Mouse (Mus musculus): ENCODE data around the gene Arsk. TPM values are rescaled to one million over a fixed set of nuclear protein-coding genes. Genes with fewer than 3 reads are reported as not detected.

Arsk gene
- polyA plus RNA-seq, 1 experiment from 2014 or later: 5.0 TPM

DNA sequence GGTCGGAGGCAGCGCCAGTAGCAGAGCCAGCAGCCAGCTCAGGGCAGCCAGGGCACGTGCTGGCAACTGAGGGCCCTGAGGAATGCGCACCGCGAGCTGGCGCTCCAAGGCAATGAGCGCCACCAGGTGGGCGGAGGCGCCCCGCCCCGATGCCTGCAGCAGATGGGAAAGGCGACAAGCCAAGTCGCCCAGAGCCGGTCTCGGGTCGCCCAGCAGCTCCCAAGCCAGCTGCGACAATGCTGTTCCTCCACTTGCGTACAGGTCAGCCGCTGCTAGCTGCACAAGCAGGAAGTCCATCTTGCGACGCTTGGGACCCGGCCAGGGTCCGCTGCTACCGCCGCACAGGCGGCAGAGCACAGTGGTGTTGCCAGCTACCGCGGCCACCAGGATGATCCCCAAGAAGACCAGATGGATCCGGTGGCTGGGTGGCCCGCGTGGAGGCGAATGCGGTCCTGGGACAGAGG lies 42.2 kb downstream of the Arsk start:
- no peak overlapping the region for H3K27ac ChIP-seq (ENCODE audit: low read depth, low read length)
- no peaks in the 10 kb centered on the region for H3K9me3 ChIP-seq (ENCODE audit: control insufficient read depth, low read length)
- no peaks in the 10 kb centered on the region for H3K36me3 ChIP-seq (ENCODE audit: control insufficient read depth, insufficient read depth, low read length)
- no peaks in the 10 kb centered on the region; the same call in 1 of the 2 replicates for H3K4me1 ChIP-seq (replicated peaks; ENCODE audit: control insufficient read depth, insufficient read depth, low read length)
- H3K27me3 ChIP-seq (ENCODE audit: control insufficient read depth, insufficient read depth, low read length): peaks cover 20% of the 10 kb centered on the region
- ATAC-seq (ENCODE audit: low FRiP score): peak; percentile 94
- peak overlapping the region; percentile 99 for H3K4me2 ChIP-seq (replicated peaks; ENCODE audit: low read depth, low read length)
- WGBS: under 1% methylated on average over 34 of the region's 34 CpGs
- DNase-seq (ENCODE audit: low spot score): peak; percentile 81
- peak overlapping the region; percentile 52 for H3K4me3 ChIP-seq (ENCODE audit: low read depth, low read length)
- H3K9ac ChIP-seq (ENCODE audit: low read depth, low read length): peak overlapping the region; percentile 53; the same call in 1 of the 2 replicates

DNA sequence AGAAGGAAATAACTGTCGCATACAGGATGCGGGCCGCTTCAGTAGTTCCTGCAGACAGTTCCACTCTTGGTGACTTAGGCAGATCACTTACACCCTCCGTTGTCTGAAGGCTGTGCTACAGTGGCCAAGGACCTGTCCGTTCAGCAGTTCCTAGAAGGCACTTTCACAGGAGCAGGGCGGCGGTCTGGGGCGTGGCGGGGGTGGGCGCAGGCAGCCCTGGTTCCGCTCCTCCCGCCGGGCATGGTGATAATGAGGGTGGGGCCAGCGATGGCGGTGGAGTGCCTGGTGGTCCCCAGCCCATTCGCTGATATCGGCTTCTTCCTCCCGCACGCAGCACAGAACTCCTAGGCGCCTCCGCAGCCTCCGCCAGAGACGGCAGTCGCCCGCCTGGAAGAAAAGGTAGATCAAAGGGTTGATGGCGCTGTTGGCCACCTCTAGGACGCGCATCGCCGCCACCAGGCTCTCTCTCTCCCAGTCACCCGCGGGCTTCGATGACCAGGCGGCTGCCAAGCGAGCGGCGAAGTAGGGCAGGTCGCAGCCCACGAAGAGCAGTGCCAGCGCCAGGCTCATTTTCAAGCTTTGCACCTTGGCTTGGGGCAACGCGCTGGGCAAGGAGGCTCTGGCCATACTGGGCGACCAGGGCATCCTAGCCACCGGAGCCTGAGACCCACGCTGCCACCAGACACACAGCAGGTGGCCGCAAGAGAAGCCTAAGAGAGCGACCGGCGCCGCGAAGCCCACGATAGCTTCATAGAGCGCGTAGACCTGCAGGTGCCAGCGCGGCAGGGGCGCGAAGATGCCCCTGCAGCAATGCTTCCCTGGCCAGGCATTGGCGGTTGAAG lies 42.8 kb downstream of the Arsk start:
- Histone ChIP-seq H3K9ac (ENCODE audit: low read depth, low read length) (peak overlapping the region; percentile 53; the same call in 1 of the 2 replicates), H3K4me3 (ENCODE audit: low read depth, low read length) (peak overlapping the region; percentile 52), H3K4me1 (replicated peaks; ENCODE audit: control insufficient read depth, insufficient read depth, low read length) (no peaks in the 10 kb centered on the region; the same call in 1 of the 2 replicates), H3K9me3 (ENCODE audit: control insufficient read depth, low read length) (no peaks in the 10 kb centered on the region), H3K36me3 (ENCODE audit: control insufficient read depth, insufficient read depth, low read length) (no peaks in the 10 kb centered on the region), H3K27me3 (ENCODE audit: control insufficient read depth, insufficient read depth, low read length) (peaks cover 20% of the 10 kb centered on the region), H3K27ac (ENCODE audit: low read depth, low read length) (no peak overlapping the region), H3K4me2 (replicated peaks; ENCODE audit: low read depth, low read length) (peak overlapping the region; percentile 99)
- DNase-seq (ENCODE audit: low spot score): peak; percentile 56
- under 1% methylated on average over 59 of the region's 59 CpGs for WGBS
- peak; percentile 59 for ATAC-seq (ENCODE audit: low FRiP score)

DNA sequence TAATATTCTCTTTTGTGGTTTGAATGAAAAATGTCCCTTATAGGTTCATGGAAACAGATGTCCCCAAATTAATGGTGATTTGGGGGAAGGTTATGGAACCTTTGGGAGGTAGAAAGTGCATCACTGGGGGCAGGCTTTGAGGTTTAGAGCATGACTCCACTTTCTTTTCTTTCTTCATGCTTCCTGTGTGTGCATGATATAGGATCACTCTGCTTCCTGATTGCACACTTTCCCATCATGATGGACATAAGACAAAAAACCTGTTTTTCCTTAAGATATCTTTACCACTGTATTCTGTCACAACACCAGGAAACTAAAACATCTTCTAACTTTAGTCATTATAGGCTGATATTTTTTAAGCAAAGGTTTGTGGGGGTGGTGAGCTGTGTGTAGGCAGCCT lies 53.5 kb downstream of the Arsk start:
- no peak for ATAC-seq (ENCODE audit: low FRiP score)

DNA sequence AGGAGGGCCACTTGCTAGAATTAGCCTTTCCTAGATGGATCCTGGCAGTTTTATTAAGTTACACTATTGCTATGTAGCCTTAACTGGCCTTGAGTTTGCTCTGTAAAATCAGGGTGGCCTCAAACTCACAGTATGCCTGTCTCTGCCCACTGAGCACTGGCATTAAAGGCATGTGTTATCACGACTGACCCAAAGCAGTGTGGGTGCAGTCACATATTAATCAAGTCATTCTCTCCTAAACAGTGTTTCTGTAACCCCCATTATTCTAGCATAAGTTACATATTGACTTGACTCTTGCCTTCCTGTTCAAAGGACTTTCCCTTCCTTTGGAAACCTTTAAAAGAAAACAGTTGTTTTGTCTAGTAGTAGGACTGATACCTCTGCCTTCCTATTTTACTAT lies 56.0 kb downstream of the Arsk start:
- Histone ChIP-seq H3K4me1 (replicated peaks; ENCODE audit: control insufficient read depth, insufficient read depth, low read length) (no peaks in the 10 kb centered on the region), H3K27ac (ENCODE audit: low read depth, low read length) (no peak overlapping the region), H3K27me3 (ENCODE audit: control insufficient read depth, insufficient read depth, low read length) (no peaks in the 10 kb centered on the region), H3K36me3 (ENCODE audit: control insufficient read depth, insufficient read depth, low read length) (no peaks in the 10 kb centered on the region), H3K4me2 (replicated peaks; ENCODE audit: low read depth, low read length) (no peak overlapping the region), H3K9me3 (ENCODE audit: control insufficient read depth, low read length) (no peaks in the 10 kb centered on the region), H3K4me3 (ENCODE audit: low read depth, low read length) (no peak overlapping the region), H3K9ac (ENCODE audit: low read depth, low read length) (no peak overlapping the region)
- ATAC-seq (ENCODE audit: low FRiP score): no peak
- WGBS: 61% methylated on average over 1 of the region's 1 CpGs
- no peak for DNase-seq (ENCODE audit: low spot score)

More for the DNA sequence above, 53.5 kb downstream of the Arsk start:
- Histone ChIP-seq H3K36me3 (ENCODE audit: control insufficient read depth, insufficient read depth, low read length) (no peaks in the 10 kb centered on the region), H3K9ac (ENCODE audit: low read depth, low read length) (no peak overlapping the region), H3K27me3 (ENCODE audit: control insufficient read depth, insufficient read depth, low read length) (no peaks in the 10 kb centered on the region), H3K27ac (ENCODE audit: low read depth, low read length) (no peak overlapping the region), H3K4me3 (ENCODE audit: low read depth, low read length) (no peak overlapping the region), H3K4me2 (replicated peaks; ENCODE audit: low read depth, low read length) (no peak overlapping the region), H3K4me1 (replicated peaks; ENCODE audit: control insufficient read depth, insufficient read depth, low read length) (no peaks in the 10 kb centered on the region), H3K9me3 (ENCODE audit: control insufficient read depth, low read length) (no peaks in the 10 kb centered on the region)
- no peak for DNase-seq (ENCODE audit: low spot score)

- DNase-seq (ENCODE audit: low spot score) (no peak), ATAC-seq (ENCODE audit: low FRiP score) (no peak)
- H3K9me3 ChIP-seq (ENCODE audit: control insufficient read depth, low read length): no peaks in the 10 kb centered on the region
- H3K9ac ChIP-seq (ENCODE audit: low read depth, low read length): no peak overlapping the region
- no peaks in the 10 kb centered on the region for H3K4me1 ChIP-seq (replicated peaks; ENCODE audit: control insufficient read depth, insufficient read depth, low read length)
- H3K4me2 ChIP-seq (replicated peaks; ENCODE audit: low read depth, low read length): no peak overlapping the region
- H3K27ac ChIP-seq (ENCODE audit: low read depth, low read length): no peak overlapping the region
- no peaks in the 10 kb centered on the region for H3K27me3 ChIP-seq (ENCODE audit: control insufficient read depth, insufficient read depth, low read length)
- H3K36me3 ChIP-seq (ENCODE audit: control insufficient read depth, insufficient read depth, low read length): no peaks in the 10 kb centered on the region
- WGBS: 88% methylated on average over 3 of the region's 3 CpGs
- no peak overlapping the region for H3K4me3 ChIP-seq (ENCODE audit: low read depth, low read length)
Observed at GRCm38 (mm10) chr13:76024588-76024987, 73.9 kb downstream of the Arsk start.

GRCm38 (mm10) chr13:76021782-76022181 lies 76.7 kb downstream of the Arsk start:
- Histone ChIP-seq H3K9ac (ENCODE audit: low read depth, low read length) (no peak overlapping the region), H3K4me2 (replicated peaks; ENCODE audit: low read depth, low read length) (no peak overlapping the region), H3K36me3 (ENCODE audit: control insufficient read depth, insufficient read depth, low read length) (no peaks in the 10 kb centered on the region), H3K27ac (ENCODE audit: low read depth, low read length) (no peak overlapping the region), H3K4me3 (ENCODE audit: low read depth, low read length) (no peak overlapping the region), H3K4me1 (replicated peaks; ENCODE audit: control insufficient read depth, insufficient read depth, low read length) (no peaks in the 10 kb centered on the region), H3K9me3 (ENCODE audit: control insufficient read depth, low read length) (no peaks in the 10 kb centered on the region), H3K27me3 (ENCODE audit: control insufficient read depth, insufficient read depth, low read length) (no peaks in the 10 kb centered on the region)
- no peak for DNase-seq (ENCODE audit: low spot score)
- 92% methylated on average over 2 of the region's 2 CpGs for WGBS
- no peak for ATAC-seq (ENCODE audit: low FRiP score)

DNA sequence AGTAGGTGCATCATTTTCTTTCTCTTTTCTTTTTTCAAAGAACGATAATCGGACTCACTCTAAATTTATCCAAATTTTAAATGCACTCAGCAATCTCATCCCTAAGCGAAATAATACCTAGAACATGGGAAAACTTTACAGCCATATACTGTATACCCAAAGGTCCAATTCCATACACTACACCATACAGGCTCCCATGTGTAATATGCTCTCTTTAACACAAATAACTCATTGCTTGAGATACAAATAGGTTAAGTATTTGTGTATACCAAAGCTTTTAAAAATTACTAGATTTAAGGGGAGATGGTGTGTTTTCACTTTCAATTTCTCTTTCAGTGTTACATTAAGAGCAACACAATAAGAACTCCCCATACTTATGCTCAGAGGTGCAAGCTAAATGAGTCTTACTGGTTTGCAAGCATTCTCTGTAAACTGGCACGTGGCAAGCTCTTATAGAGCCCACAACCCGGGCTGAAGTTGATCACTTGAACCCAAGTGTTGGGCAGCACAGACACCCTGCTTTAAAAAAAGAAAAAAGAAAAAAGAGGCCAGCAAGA lies 79.5 kb downstream of the Arsk start:
- WGBS: 47% methylated on average over 5 of the region's 5 CpGs
- Histone ChIP-seq H3K4me3 (ENCODE audit: low read depth, low read length) (peak overlapping the region; percentile 77), H3K9me3 (ENCODE audit: control insufficient read depth, low read length) (no peaks in the 10 kb centered on the region), H3K27me3 (ENCODE audit: control insufficient read depth, insufficient read depth, low read length) (no peaks in the 10 kb centered on the region), H3K4me2 (replicated peaks; ENCODE audit: low read depth, low read length) (peak overlapping the region; percentile 12; the same call in 1 of the 2 replicates), H3K4me1 (replicated peaks; ENCODE audit: control insufficient read depth, insufficient read depth, low read length) (no peaks in the 10 kb centered on the region), H3K9ac (ENCODE audit: low read depth, low read length) (no peak overlapping the region), H3K36me3 (ENCODE audit: control insufficient read depth, insufficient read depth, low read length) (no peaks in the 10 kb centered on the region), H3K27ac (ENCODE audit: low read depth, low read length) (no peak overlapping the region)
- ATAC-seq (ENCODE audit: low FRiP score): peak; percentile 71
- DNase-seq (ENCODE audit: low spot score): no peak

DNA sequence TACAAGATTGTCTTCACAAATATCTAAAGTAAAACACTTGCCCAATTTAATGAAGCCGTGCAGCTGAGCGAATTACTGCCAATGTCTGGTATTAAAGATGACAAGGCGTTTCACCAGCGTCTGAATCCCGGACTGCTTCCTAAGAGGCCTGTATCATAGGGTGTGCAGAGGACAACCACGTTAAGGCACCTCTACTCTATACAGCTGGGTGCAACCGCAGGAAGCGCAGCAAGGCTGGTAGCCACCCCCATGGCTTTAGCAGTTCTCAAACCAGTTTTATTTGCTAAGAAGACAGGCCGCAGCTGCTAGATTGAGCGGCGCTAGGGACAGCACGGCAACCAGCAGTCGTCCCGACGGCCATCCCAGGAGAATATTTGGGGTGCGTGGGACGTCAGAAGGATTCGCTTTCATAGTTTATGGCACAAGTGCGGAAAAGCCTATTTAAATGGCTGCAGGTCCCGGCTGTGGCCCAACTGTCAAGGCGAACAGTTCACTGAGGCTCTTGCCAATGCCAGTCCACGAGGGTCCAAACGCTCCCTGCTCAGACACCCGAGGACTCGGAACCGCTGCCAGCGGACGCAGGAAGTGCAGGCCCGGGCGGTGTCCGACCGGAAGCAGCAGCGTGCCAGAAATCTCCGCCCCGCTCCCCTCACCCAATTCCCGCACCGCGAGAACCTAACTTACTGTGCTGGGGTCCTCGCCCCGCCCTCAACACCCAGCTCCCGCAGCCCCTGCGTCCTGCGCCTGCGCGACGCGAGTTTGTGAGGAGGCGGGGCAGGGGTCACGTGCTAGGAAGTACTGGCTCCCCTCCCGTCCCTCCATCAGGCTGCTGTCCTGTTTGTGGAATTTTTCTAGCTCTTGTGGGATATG lies 80.3 kb downstream of the Arsk start, which contains the start of gene Rfesd:
Gene Rfesd, minus strand, starts transcription at position 746 of the 870 bp plus-strand sequence.
- 2% methylated on average over 47 of the region's 50 CpGs for WGBS
- H3K27me3 ChIP-seq (ENCODE audit: control insufficient read depth, insufficient read depth, low read length): no peaks in the 10 kb centered on the region
- H3K9me3 ChIP-seq (ENCODE audit: control insufficient read depth, low read length): no peaks in the 10 kb centered on the region
- no peaks in the 10 kb centered on the region for H3K36me3 ChIP-seq (ENCODE audit: control insufficient read depth, insufficient read depth, low read length)
- H3K4me3 ChIP-seq (ENCODE audit: low read depth, low read length): peak within 1 kb of the TSS; percentile 77
- H3K9ac ChIP-seq (ENCODE audit: low read depth, low read length): peak within 1 kb of the TSS; percentile 94
- ATAC-seq (ENCODE audit: low FRiP score) (peak; percentile 100), DNase-seq (ENCODE audit: low spot score) (peak; percentile 99)
- peak within 1 kb of the TSS; percentile 87 for H3K27ac ChIP-seq (ENCODE audit: low read depth, low read length)
- no peaks in the 10 kb centered on the region for H3K4me1 ChIP-seq (replicated peaks; ENCODE audit: control insufficient read depth, insufficient read depth, low read length)
- H3K4me2 ChIP-seq (replicated peaks; ENCODE audit: low read depth, low read length): peak within 1 kb of the TSS; percentile 77
